Mouse (Mus musculus): ENCODE data around the gene Stkld1.
A peak's percentile ranks its signal among the peaks of the same experiment; 100 is the strongest.

- TF ChIP-seq CTCF (IDR thresholded peaks at IDR 0.05; ENCODE audit: control insufficient read depth, insufficient read depth, insufficient read length) (no peak), FOSL1 (IDR thresholded peaks at IDR 0.05; ENCODE audit: insufficient read depth, low read length, poor library complexity, severe bottlenecking) (no peak), USF1 (IDR thresholded peaks at IDR 0.05; ENCODE audit: low read depth) (no peak), CEBPB (IDR thresholded peaks at IDR 0.05; ENCODE audit: low read depth) (no peak), MYOD1 (IDR thresholded peaks at IDR 0.05; ENCODE audit: control insufficient read depth, insufficient read length, low read depth) (no peak), MAX (IDR thresholded peaks at IDR 0.05) (peak; percentile 7)
Measured at GRCm38 (mm10) chr2:26910124-26910993, 23.5 kb upstream of the Stkld1 start, which contains the start of the genes Med22 and Rpl7a.
